Mouse (Mus musculus): ENCODE results near the gene Rtl5. TPM values are rescaled to one million over a fixed set of nuclear protein-coding genes. Genes with fewer than 3 reads are reported as not detected.

Rtl5 gene
- total RNA-seq, 2 experiments from 2014 or later, result 9.6 to 13.9 TPM

DNA sequence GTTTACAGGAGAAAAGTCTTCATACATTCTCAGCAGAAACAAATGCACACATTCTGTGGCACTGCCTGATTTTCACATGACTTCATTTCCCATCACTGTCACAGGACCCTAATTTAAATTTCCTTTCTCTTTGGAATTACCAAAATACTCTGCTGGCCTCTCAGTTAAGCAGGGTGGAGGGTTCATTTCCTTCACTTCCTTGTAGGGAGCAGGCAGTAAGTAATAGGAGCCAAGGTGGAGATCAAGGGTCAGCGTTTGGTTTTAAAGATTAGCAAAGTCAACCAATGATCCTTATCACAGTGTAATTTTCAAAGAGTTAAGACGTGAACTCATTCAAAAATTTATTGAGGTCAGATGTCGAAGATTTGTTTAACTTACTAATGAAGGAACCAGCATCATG is 46.1 kb downstream of the Rtl5 start:
- DNase-seq (ENCODE audit: extremely low spot score in 1 of 2, low spot score in 2 of 2), result no peak
- intact Hi-C loops (cut with DNase I), result no loop called here

GRCm38 (mm10) chrX:102019471-102020240 is 51.4 kb downstream of the Rtl5 start:
- intact Hi-C loops (cut with DNase I), result no loop called here
- DNase-seq (ENCODE audit: extremely low spot score in 1 of 2, low spot score in 2 of 2), result no peak

DNA sequence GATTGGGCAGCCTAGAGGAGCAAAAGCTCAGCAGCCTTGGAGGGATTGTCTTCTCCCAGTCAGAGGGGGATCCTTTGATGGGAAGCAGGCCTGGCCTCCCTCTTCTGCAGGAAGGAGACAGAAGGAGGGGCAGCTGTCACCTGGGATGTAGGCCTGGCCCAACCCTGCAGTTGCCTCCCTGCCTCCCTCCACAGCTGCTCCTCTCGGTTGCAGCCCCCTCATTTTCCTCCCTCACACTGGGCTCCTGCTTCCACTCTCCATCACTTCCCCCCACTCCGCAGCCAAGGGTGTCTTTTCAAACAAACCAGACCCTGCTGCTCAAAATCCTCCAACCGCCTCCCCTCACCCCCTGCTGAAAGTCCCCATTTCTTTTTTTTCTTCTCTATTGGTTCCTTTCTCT is 52.2 kb downstream of the Rtl5 start:
- intact Hi-C loops (cut with DNase I), result no loop called here
- peak in 1 of 2 experiments; percentile 25 for DNase-seq (ENCODE audit: extremely low spot score in 1 of 2, low spot score in 2 of 2)

GRCm38 (mm10) chrX:102017213-102017923 is 53.7 kb downstream of the Rtl5 start:
- DNase-seq (ENCODE audit: extremely low spot score in 1 of 2, low spot score in 2 of 2), result peak in 1 of 2 experiments; percentile 26
- intact Hi-C loops (cut with DNase I), result no loop called here

Other genes with a start within 250 kb of the Rtl5 start
- 10 to 100 TPM; 20.2 to 21.7 TPM for gene Nhsl2, start 221.9 kb downstream of the Rtl5 start, total RNA-seq (2021)
- gene Pin4, start 48.1 kb upstream of the Rtl5 start, total RNA-seq (2021), result 10 to 100 TPM; 18.4 to 33.5 TPM
- under 1 TPM; 0.51 to 0.60 TPM for gene Ercc6l, start 85.8 kb upstream of the Rtl5 start, total RNA-seq (2021)
- gene Rps4x, start 118.1 kb upstream of the Rtl5 start, total RNA-seq (2021), result 100 to 1,000 TPM; 559 to 636 TPM
- gene Cited1, start 180.9 kb upstream of the Rtl5 start, total RNA-seq (2021), result 1 to 10 TPM; 3.6 to 3.7 TPM